Comparison of ENCODE assay signal across 11 mouse cellular contexts in genomic region chr19:40395321-40395695, GRCm38 (mm10).
DNase-seq lines count a peak whose midpoint lies in the region; ATAC-seq lines count a peak whose summit lies in the region.
"Had no signal": no experiment of that assay in that cellular context is flagged by ENCODE, and none has a peak within 500 bp of the region (broad histone marks: within the 10 kb centered on the region; RNA-seq: fewer than 3 reads in every experiment).

No protein-coding gene starts in this region.

- no peak overlapping the region for H3K4me3 ChIP-seq in heart, embryonic 12.5 days
- no peak overlapping the region for H3K4me3 ChIP-seq in midbrain, embryonic 10.5 days
- H3K4me3 ChIP-seq in midbrain, embryonic 14.5 days (replicated peaks; ENCODE audit: low read depth, low read length), result no peak overlapping the region
- no peak overlapping the region for H3K4me3 ChIP-seq in limb, embryonic 11.5 days (ENCODE audit: low read depth, low read length)
- H3K4me3 ChIP-seq in stomach, embryonic 15.5 days (replicated peaks), result no peak overlapping the region

- H3K9me3 ChIP-seq in heart, embryonic 12.5 days (replicated peaks), result no peaks in the 10 kb centered on the region
- H3K9me3 ChIP-seq in midbrain, embryonic 10.5 days (replicated peaks), result no peaks in the 10 kb centered on the region
- no peaks in the 10 kb centered on the region for H3K9me3 ChIP-seq in midbrain, embryonic 14.5 days (ENCODE audit: control insufficient read depth, low read length)
- H3K9me3 ChIP-seq in limb, embryonic 11.5 days (ENCODE audit: control insufficient read depth, low read length), result no peaks in the 10 kb centered on the region
- no peaks in the 10 kb centered on the region for H3K9me3 ChIP-seq in stomach, embryonic 15.5 days

- no peak overlapping the region for H3K4me2 ChIP-seq in heart, embryonic 12.5 days
- H3K4me2 ChIP-seq in midbrain, embryonic 14.5 days (ENCODE audit: low read length), result no peak overlapping the region
- no peak overlapping the region for H3K4me2 ChIP-seq in limb, embryonic 11.5 days (ENCODE audit: low read depth, severe bottlenecking)
- no peak overlapping the region for H3K4me2 ChIP-seq in stomach, embryonic 15.5 days

- peaks cover 26% of the 10 kb centered on the region for H3K36me3 ChIP-seq in heart, embryonic 12.5 days
- H3K36me3 ChIP-seq in midbrain, embryonic 10.5 days, result 0 out of 2 replicates have a peak, but pooled peaks cover 3% of the 10 kb centered on the region
- H3K36me3 ChIP-seq in midbrain, embryonic 14.5 days (ENCODE audit: control insufficient read depth, insufficient read depth, low read length), result 0 out of 2 replicates have a peak, but pooled peaks cover 12% of the 10 kb centered on the region
- H3K36me3 ChIP-seq in limb, embryonic 11.5 days (ENCODE audit: control insufficient read depth, insufficient read depth, low read length), result no peaks in the 10 kb centered on the region
- H3K36me3 ChIP-seq in stomach, embryonic 15.5 days, result peaks cover 3% of the 10 kb centered on the region; the same call in 1 of the 2 replicates

- H3K9ac ChIP-seq in heart, embryonic 12.5 days, result no peak overlapping the region
- no peak overlapping the region for H3K9ac ChIP-seq in midbrain, embryonic 14.5 days (replicated peaks; ENCODE audit: low read length)
- no peak overlapping the region for H3K9ac ChIP-seq in limb, embryonic 11.5 days (ENCODE audit: low read length)
- H3K9ac ChIP-seq in stomach, embryonic 15.5 days, result no peak overlapping the region

- ATAC-seq in heart, embryonic 12.5 days (ENCODE audit: insufficient number of reproducible peaks, low FRiP score), result peak; percentile 53; the same call in 1 of the 2 replicates
- ATAC-seq in midbrain, embryonic 14.5 days (ENCODE audit: low FRiP score, low TSS enrichment), result no peak
- no peak for ATAC-seq in limb, embryonic 11.5 days (ENCODE audit: insufficient number of reproducible peaks, low FRiP score, low TSS enrichment, low read depth)
- no peak for ATAC-seq in stomach, embryonic 15.5 days (ENCODE audit: insufficient read depth, low FRiP score, low read depth)

- intact Hi-C loops in heart, postnatal 14 days (cut with DNase I), result loop anchor here (1.0 to 2.0 kb wide), 2 partner anchors 42 to 117 kb away; partner anchors contain the start of gene Sorbs1

- no peaks in the 10 kb centered on the region for H3K27me3 ChIP-seq in heart, embryonic 12.5 days (replicated peaks)
- no peaks in the 10 kb centered on the region for H3K27me3 ChIP-seq in midbrain, embryonic 10.5 days (ENCODE audit: low read depth, poor library complexity, severe bottlenecking)
- H3K27me3 ChIP-seq in midbrain, embryonic 14.5 days (ENCODE audit: control insufficient read depth, insufficient read depth, low read length), result no peaks in the 10 kb centered on the region
- no peaks in the 10 kb centered on the region for H3K27me3 ChIP-seq in limb, embryonic 11.5 days (ENCODE audit: control insufficient read depth, insufficient read depth, low read length)
- no peaks in the 10 kb centered on the region for H3K27me3 ChIP-seq in stomach, embryonic 15.5 days (replicated peaks)
- H3K27me3 ChIP-seq: CH12.LX had no signal

- peak overlapping the region; percentile 61 for H3K27ac ChIP-seq in heart, embryonic 12.5 days (ENCODE audit: poor library complexity, severe bottlenecking)
- H3K27ac ChIP-seq in midbrain, embryonic 10.5 days (replicated peaks), result peak overlapping the region; percentile 43; the same call in 1 of the 2 replicates
- H3K27ac ChIP-seq in midbrain, embryonic 14.5 days (replicated peaks; ENCODE audit: low read depth, low read length), result no peak overlapping the region
- peak overlapping the region; percentile 56; the same call in 1 of the 2 replicates for H3K27ac ChIP-seq in limb, embryonic 11.5 days (replicated peaks; ENCODE audit: low read depth, low read length)
- H3K27ac ChIP-seq in stomach, embryonic 15.5 days, result peak overlapping the region; percentile 74

- DNase-seq in heart, postnatal 14 days, result no peak
- DNase-seq in midbrain, embryonic 10.5 days (ENCODE audit: low spot score), result no peak
- DNase-seq in midbrain, embryonic 14.5 days, result no peak
- DNase-seq in limb, embryonic 11.5 days (ENCODE audit: low spot score), result no peak
- DNase-seq in frontal cortex, postnatal 36 days (ENCODE audit: low spot score in 2 of 2), result no peak
- no peak for DNase-seq in gastrocnemius, postnatal 25 days
- DNase-seq: adrenal gland, adult 2 months; thymus, adult 18-20 months had no signal

- WGBS in heart, embryonic 12.5 days, result 83% methylated on average over 12 of the region's 12 CpGs
- 88% methylated on average over 12 of the region's 12 CpGs for WGBS in midbrain, embryonic 10.5 days
- 83% methylated on average over 12 of the region's 12 CpGs for whole genome bisulfite sequencing in midbrain, embryonic 14.5 days
- 83% methylated on average over 12 of the region's 12 CpGs for WGBS in limb, embryonic 11.5 days
- WGBS in stomach, embryonic 15.5 days, result 82% methylated on average over 12 of the region's 12 CpGs

- H3K4me1 ChIP-seq in heart, embryonic 12.5 days (replicated peaks), result peaks cover 29% of the 10 kb centered on the region
- peaks cover 11% of the 10 kb centered on the region; the same call in 1 of the 2 replicates for H3K4me1 ChIP-seq in midbrain, embryonic 10.5 days
- H3K4me1 ChIP-seq in midbrain, embryonic 14.5 days (ENCODE audit: control insufficient read depth, insufficient read depth, low read length), result no peaks in the 10 kb centered on the region
- H3K4me1 ChIP-seq in limb, embryonic 11.5 days (ENCODE audit: control insufficient read depth, insufficient read depth, low read length), result peaks cover 7% of the 10 kb centered on the region; the same call in 1 of the 2 replicates
- H3K4me1 ChIP-seq in stomach, embryonic 15.5 days, result 0 out of 2 replicates have a peak, but pooled peaks cover 10% of the 10 kb centered on the region
